Mouse (Mus musculus): ENCODE results near the gene Cela3a.

- TF ChIP-seq POLR2A (IDR thresholded peaks at IDR 0.05; ENCODE audit: control insufficient read depth in 1 of 2, insufficient read depth in 1 of 2, low read depth in 1 of 2, low read length in 2 of 2, poor library complexity in 1 of 2) (no peak), E2F4 (IDR thresholded peaks at IDR 0.05; ENCODE audit: borderline replicate concordance, low read depth, low read length) (no peak), MEF2A (IDR thresholded peaks at IDR 0.05; ENCODE audit: extremely low read depth, insufficient replicate concordance, low read depth, low read length, poor library complexity, severe bottlenecking) (no peak), ZKSCAN1 (IDR thresholded peaks at IDR 0.05; ENCODE audit: low read depth, low read length) (no peak), CHD2 (IDR thresholded peaks at IDR 0.05; ENCODE audit: low read length) (no peak), CTCF (IDR thresholded peaks at IDR 0.05 in 2 of 3, conservative IDR thresholded peaks at IDR 0.05 in 1 of 3; ENCODE audit: control insufficient read depth in 1 of 3, insufficient read depth in 1 of 3, low read depth in 2 of 3, low read length in 3 of 3, poor library complexity in 1 of 3, severe bottlenecking in 1 of 3) (no peak), GATA1 (IDR thresholded peaks at IDR 0.05; ENCODE audit: low read depth, low read length) (peak; percentile 57), ZC3H11A (IDR thresholded peaks at IDR 0.05; ENCODE audit: low read depth, low read length) (no peak), TCF12 (IDR thresholded peaks at IDR 0.05; ENCODE audit: low read depth, low read length) (peak; percentile 36; the same call in 1 of the 2 replicates), UBTF (IDR thresholded peaks at IDR 0.05; ENCODE audit: borderline replicate concordance, insufficient read depth, low read depth, low read length) (no peak), GABPA (IDR thresholded peaks at IDR 0.05; ENCODE audit: low read depth, low read length) (no peak), SMC3 (IDR thresholded peaks at IDR 0.05; ENCODE audit: low read depth, low read length) (no peak), HCFC1 (IDR thresholded peaks at IDR 0.05; ENCODE audit: low read depth, low read length) (no peak), TBP (IDR thresholded peaks at IDR 0.05; ENCODE audit: low read depth, low read length) (no peak)
Observed at GRCm38 (mm10) chr4:137430502-137430901, 20.9 kb upstream of the Cela3a start, which contains the start of gene Cela3b.

Data from MEL (cell line).